Mouse (Mus musculus) lung, postnatal 0 days (tissue): ENCODE measurements around the gene Mettl7a3.
"Not testable (repeated sequence)": the region's sequence is repeated elsewhere in the genome, so short reads cannot be mapped to it uniquely, and the experiment has no call there.

Experiments
- CTCF ChIP-seq: IDR thresholded peaks from 2 replicates; pipeline ENCODE4 v1.5.1; 2016; ENCODE audit warnings: antibody characterized with exemption, mild to moderate bottlenecking
- EP300 ChIP-seq: IDR thresholded peaks from 2 replicates; pipeline ENCODE4 v1.6.1; 2016; ENCODE audit warnings: antibody characterized with exemption, mild to moderate bottlenecking, control low read depth

DNA sequence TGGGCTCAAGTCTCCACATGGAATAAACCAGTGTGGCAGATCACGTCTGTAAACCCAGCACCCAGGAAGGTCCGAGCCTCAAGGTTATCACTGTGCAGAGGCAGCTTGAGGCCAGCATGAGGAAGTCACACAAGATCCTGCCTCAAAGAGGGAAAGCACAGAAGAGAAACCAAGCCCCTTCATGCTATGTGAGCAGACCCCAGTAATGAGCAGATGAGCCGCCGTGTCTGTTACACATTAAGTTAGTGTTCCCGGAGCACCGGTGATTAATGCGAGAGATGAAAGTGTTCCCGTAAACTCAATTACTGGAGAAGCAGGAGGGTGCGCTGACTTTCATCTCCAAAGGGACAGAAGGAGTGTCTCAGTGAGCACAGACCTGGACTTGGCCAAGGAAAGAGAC is 31.2 kb downstream of the Mettl7a3 start:
- not testable (repeated sequence) for TF ChIP-seq EP300, CTCF
